Mouse (Mus musculus) lung, postnatal 0 days (tissue): Measurements from ENCODE around the gene March10. TPM values are rescaled to one million over a fixed set of nuclear protein-coding genes. Genes with fewer than 3 reads are reported as not detected.

ENCODE experiments used
- ATAC-seq: fragments of 200-750 bp; cut with Nextera tagmentation; 2 replicates; pipeline ENCODE4 v1.8.0; 2017; ENCODE audit warnings: moderate library complexity
- DNase-seq: peaks from one replicate; pipeline ENCODE4 v3.0.0-alpha.2; 2016; ENCODE audit warnings: low spot score
- H3K27ac ChIP-seq: fragments of 300-500 bp; sonication (generic); 2 replicates; pipeline ENCODE4 v1.5.1; 2014; ENCODE audit warnings: antibody characterized with exemption, mild to moderate bottlenecking, low read length, mixed read lengths
- H3K27me3 ChIP-seq: fragments of 300-500 bp; sonication (generic); replicated peaks from 2 replicates; pipeline ENCODE4 v1.6.1; 2014; ENCODE audit warnings: low read length, mixed read lengths; ENCODE audit not compliant: insufficient read depth
- H3K36me3 ChIP-seq: fragments of 300-500 bp; sonication (generic); 2 replicates; pipeline ENCODE4 v1.6.1; 2014; ENCODE audit warnings: low read length, mixed read lengths; ENCODE audit not compliant: insufficient read depth
- H3K4me1 ChIP-seq: fragments of 300-500 bp; sonication (generic); 2 replicates; pipeline ENCODE4 v1.6.1; 2014; ENCODE audit warnings: antibody characterized with exemption, low read depth, low read length, mixed read lengths; ENCODE audit not compliant: insufficient read depth
- H3K4me2 ChIP-seq: fragments of 300-500 bp; sonication (generic); replicated peaks from 2 replicates; pipeline ENCODE4 v1.6.1; 2014; ENCODE audit warnings: low read depth, mild to moderate bottlenecking, low read length, moderate library complexity, mixed read lengths
- H3K4me3 ChIP-seq: fragments of 300-500 bp; sonication (generic); 2 replicates; pipeline ENCODE4 v1.5.1; 2014; ENCODE audit warnings: low read depth, low read length
- H3K9ac ChIP-seq: fragments of 300-500 bp; sonication (generic); replicated peaks from 2 replicates; pipeline ENCODE4 v1.6.1; 2014; ENCODE audit warnings: low read depth, mild to moderate bottlenecking
- H3K9me3 ChIP-seq: fragments of 300-500 bp; sonication (generic); 2 replicates; pipeline ENCODE4 v1.6.1; 2016; ENCODE audit warnings: low read length, mixed read lengths
- CTCF ChIP-seq: IDR thresholded peaks from 2 replicates; pipeline ENCODE4 v1.5.1; 2016; ENCODE audit warnings: antibody characterized with exemption, mild to moderate bottlenecking
- EP300 ChIP-seq: IDR thresholded peaks from 2 replicates; pipeline ENCODE4 v1.6.1; 2016; ENCODE audit warnings: antibody characterized with exemption, mild to moderate bottlenecking, control low read depth
- WGBS: fragments of 180-500 bp; shearing (Covaris S2); extraction: QIAGEN DNeasy Blood & Tissue Kit; methylation state at CpG from one replicate; pipeline ENCODE4 v1.1.7; 2014; 5-methylcytosine and 5-hydroxymethylcytosine counted together
- polyA plus RNA-seq: library from polyadenylated mRNA; unstranded; fragments of >200 nt; fragmentation: Nextera tagmentation; extraction: Ambion mirVana; gene quantifications from 2 replicates; pipeline ENCODE4 v1.2.1, GENCODE M21; 2015

Gene March10
- polyA plus RNA-seq, 1 experiment from 2014 or later = 0.27 TPM

DNA sequence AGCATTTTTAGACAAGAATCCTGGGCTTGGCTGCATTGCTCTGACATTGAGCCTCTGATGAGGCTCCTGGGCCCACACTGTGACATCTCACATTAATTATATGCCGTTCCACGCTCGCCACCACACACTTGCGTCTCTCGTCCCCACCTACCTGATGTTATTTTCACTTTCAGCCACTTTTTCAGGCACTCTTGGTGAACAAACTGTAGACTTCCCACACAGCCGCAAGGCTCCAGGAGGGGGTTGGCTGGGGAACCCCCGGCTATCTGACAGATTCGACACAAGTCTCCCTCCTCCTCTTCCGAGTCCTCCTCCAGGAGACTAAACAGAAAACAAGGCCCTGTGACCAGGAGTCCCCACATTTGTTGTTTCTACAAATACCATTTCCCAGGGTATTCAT, 71.3 kb downstream of the March10 start:
- DNase-seq = no peak
- TF ChIP-seq CTCF (no peak), EP300 (no peak)
- Histone ChIP-seq H3K27ac (no peak overlapping the region), H3K4me2 (no peak overlapping the region), H3K27me3 (no peaks in the 10 kb centered on the region), H3K9ac (no peak overlapping the region), H3K4me3 (no peak overlapping the region), H3K4me1 (no peaks in the 10 kb centered on the region), H3K36me3 (no peaks in the 10 kb centered on the region), H3K9me3 (no peaks in the 10 kb centered on the region)
- WGBS = 86% methylated on average over 9 of the region's 9 CpGs
- ATAC-seq = no peak

DNA sequence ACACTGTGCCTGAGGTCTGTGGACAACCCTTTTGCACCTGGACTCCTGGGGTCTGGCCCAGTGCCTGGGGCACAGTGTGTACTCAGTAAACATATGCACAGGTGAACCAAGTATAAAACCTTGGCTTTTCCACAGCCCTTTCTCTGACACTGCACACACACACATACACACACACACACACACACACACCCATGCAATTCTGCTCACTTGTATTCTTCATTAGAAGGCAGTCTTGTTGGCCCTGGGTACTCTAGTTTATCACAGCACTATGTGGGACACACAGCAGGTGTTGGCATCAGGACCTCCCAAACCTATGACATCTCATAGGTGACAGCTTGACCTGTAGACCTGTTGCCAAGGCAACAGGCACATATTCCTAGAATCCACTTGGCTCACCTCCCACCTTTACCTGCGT, 80.7 kb downstream of the March10 start:
- no peaks in the 10 kb centered on the region for H3K9me3 ChIP-seq
- H3K9ac ChIP-seq = no peak overlapping the region
- H3K27ac ChIP-seq = no peak overlapping the region
- no peak overlapping the region for H3K4me3 ChIP-seq
- DNase-seq = no peak
- no peaks in the 10 kb centered on the region for H3K4me1 ChIP-seq
- no peak overlapping the region for H3K4me2 ChIP-seq
- TF ChIP-seq CTCF = no peak
- peak; percentile 42 for ATAC-seq
- 63% methylated on average over 1 of the region's 1 CpGs for WGBS
- no peaks in the 10 kb centered on the region for H3K27me3 ChIP-seq
- no peaks in the 10 kb centered on the region for H3K36me3 ChIP-seq

GRCm38 (mm10) chr11:105374526-105375175, 81.9 kb downstream of the March10 start:
- Histone ChIP-seq H3K9ac (no peak overlapping the region), H3K27me3 (no peaks in the 10 kb centered on the region), H3K4me1 (no peaks in the 10 kb centered on the region), H3K4me3 (no peak overlapping the region), H3K36me3 (no peaks in the 10 kb centered on the region), H3K27ac (no peak overlapping the region), H3K4me2 (no peak overlapping the region), H3K9me3 (no peaks in the 10 kb centered on the region)
- no peak for ATAC-seq
- DNase-seq = no peak
- TF ChIP-seq EP300 = no peak
- TF ChIP-seq CTCF = no peak
- WGBS = 66% methylated on average over 10 of the region's 10 CpGs

- WGBS = 62% methylated on average over 8 of the region's 8 CpGs
- Histone ChIP-seq H3K4me3 (no peak overlapping the region), H3K27ac (no peak overlapping the region), H3K27me3 (no peaks in the 10 kb centered on the region), H3K36me3 (no peaks in the 10 kb centered on the region), H3K4me1 (no peaks in the 10 kb centered on the region), H3K9ac (no peak overlapping the region), H3K4me2 (no peak overlapping the region), H3K9me3 (no peaks in the 10 kb centered on the region)
- no peak for ATAC-seq
- TF ChIP-seq EP300 (no peak), CTCF (no peak)
- DNase-seq = no peak
Measured at GRCm38 (mm10) chr11:105373881-105374280, 82.7 kb downstream of the March10 start.

DNA sequence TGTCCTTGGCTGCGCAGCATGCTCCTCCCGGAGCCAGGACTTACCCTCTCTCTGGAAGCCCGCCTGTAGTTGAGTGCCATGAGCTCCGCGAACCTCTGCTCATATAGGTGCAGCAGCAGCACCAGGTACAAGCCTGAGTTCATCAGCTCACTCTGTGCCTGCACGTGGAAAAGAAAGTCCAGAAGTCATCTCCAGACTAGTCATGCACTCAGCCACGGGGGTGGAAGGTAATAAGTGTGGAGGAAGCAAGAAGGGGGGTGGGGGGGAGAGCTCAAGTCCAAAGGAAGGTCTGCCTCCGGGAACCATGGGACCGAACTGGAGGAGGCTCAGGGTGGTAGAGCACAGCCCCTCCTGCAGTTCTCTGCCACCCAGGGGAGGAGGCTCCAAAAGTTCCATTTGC, 84.7 kb downstream of the March10 start:
- peak; percentile 43; the same call in 1 of the 2 replicates for ATAC-seq
- H3K27ac ChIP-seq = no peak overlapping the region

GRCm38 (mm10) chr11:105369526-105370386, 86.8 kb downstream of the March10 start:
- ATAC-seq (no peak), DNase-seq (no peak)
- Histone ChIP-seq H3K27ac (no peak overlapping the region), H3K36me3 (no peaks in the 10 kb centered on the region), H3K4me1 (no peaks in the 10 kb centered on the region), H3K9me3 (no peaks in the 10 kb centered on the region), H3K4me3 (no peak overlapping the region), H3K9ac (no peak overlapping the region), H3K27me3 (no peaks in the 10 kb centered on the region), H3K4me2 (no peak overlapping the region)
- 70% methylated on average over 13 of the region's 13 CpGs for WGBS
- TF ChIP-seq CTCF = no peak
- TF ChIP-seq EP300 = no peak

More for the DNA sequence above, 84.7 kb downstream of the March10 start:
- Histone ChIP-seq H3K4me3 (no peak overlapping the region), H3K4me1 (no peaks in the 10 kb centered on the region), H3K9ac (no peak overlapping the region), H3K36me3 (no peaks in the 10 kb centered on the region), H3K4me2 (no peak overlapping the region), H3K27me3 (no peaks in the 10 kb centered on the region), H3K9me3 (no peaks in the 10 kb centered on the region)
- WGBS = 61% methylated on average over 9 of the region's 9 CpGs
- DNase-seq = no peak
- TF ChIP-seq CTCF = no peak
- TF ChIP-seq EP300 = no peak
